Mouse (Mus musculus) adrenal gland (tissue): ENCODE measurements around the gene Gm9125.
"Not testable (repeated sequence)": the region's sequence is repeated elsewhere in the genome, so short reads cannot be mapped to it uniquely, and the experiment has no call there.

Source experiments
- intact Hi-C: fragments of 180-260 bp; cut with DNase I; formaldehyde crosslinking; loops from one replicate; pipeline ENCODE4 v1.15.1; 2025
- long read RNA-seq, 2 experiments: library from polyadenylated mRNA; unstranded; transcript quantifications; one replicate each; pipeline ENCODE4 v2.0.0; 2020; ENCODE audit warnings: borderline replicate concordance in 1 of 2; ENCODE audit not compliant: insufficient replicate concordance in 1 of 2

The Gm9125 gene
- long read RNA-seq, experiment 1, result 0 reads
- long read RNA-seq, experiment 2, result 0 reads

DNA sequence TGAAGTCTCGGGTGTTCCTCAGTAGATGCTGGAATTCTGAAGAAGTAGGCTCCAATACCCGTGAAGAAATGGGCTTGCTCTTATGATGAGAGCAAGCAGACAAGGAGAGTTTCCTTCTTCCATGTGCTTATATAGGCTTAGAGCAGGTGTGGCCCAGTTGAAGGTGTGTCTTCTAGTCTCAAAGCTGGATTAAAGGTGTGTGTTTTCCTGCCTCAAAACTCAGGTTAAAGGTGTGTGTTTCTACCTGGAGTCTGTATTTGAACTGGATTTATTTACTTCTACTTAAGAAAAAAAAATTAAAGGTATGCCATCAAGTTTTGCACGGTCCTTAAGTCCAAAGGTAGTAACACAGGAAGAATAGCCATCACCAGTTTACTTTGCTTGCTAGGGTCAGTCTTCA lies at the start of gene Gm9125:
TSS of gene Gm9125 (minus strand) at position 101 of the 400 bp plus-strand sequence.
- intact Hi-C loops, result not testable (repeated sequence)

DNA sequence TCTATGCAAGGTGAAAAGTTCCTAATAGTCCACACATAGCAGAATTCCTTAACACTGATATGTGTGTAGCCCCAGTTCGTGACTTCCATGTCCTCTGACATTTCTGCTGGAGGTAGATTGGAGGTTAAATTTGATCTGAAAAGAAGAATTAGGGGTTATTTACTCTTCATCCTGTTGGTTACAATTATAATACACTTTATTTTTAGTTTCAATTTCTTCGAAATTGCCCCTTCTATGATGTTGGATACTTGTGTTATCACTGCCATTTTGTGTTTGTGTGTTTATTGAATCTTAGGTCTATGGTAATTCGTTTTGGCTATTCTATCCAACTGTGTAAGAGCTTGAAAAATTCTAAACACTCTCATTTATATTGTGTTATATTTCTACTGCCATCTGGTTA lies 17.9 kb upstream of the Gm9125 start, which contains the start of gene Gm10697:
TSS of gene Gm10697 (minus strand) at position 101 of the 400 bp plus-strand sequence.
- intact Hi-C loops, result not testable (repeated sequence)

DNA sequence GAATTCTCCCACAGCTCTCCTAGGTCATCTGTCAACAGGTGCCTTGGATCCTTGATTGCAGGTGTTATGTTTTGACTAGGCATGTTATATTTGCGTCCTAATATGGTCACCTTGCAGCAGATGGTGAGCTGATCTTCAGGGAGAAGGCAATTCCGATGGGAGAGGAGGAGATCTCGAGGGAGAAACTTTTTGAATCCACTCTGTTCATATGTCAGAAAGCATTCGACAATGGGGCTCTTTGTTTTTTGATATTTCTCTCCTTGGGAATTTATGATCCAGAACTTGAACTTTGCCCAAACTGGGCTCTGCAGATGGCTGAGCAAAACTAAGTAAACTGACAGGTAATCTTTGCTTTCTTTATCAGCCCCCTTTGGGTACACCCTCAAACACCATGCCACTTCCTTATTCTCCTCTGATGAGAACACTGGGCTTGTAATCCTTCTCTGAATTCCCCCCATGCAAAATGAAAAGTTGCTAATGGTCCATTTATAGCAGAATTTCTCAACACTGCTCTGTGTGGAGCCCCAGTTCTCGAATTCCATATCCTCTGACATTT lies 5.0 kb downstream of the Gm9125 start:
- intact Hi-C loops, result not testable (repeated sequence)

DNA sequence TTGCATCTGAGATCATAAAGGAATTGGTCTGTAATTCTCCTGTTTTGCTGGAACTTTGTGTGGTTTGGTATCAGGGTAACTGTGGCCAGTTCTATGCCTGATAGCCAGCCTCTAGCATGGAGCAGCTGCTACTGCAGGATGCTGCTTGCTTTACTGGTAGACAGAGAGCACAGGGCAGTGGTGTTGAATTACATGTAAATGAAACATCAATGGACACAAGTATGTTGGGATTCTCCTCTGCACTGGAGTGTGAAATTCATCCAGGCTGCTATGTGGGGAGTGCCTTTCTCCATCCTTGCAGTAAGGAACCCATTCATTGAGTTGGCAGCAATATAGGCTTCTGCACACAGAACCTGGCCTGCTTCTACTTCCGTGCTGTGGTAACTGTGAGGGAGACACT lies 16.4 kb downstream of the Gm9125 start:
- intact Hi-C loops, result not testable (repeated sequence)

DNA sequence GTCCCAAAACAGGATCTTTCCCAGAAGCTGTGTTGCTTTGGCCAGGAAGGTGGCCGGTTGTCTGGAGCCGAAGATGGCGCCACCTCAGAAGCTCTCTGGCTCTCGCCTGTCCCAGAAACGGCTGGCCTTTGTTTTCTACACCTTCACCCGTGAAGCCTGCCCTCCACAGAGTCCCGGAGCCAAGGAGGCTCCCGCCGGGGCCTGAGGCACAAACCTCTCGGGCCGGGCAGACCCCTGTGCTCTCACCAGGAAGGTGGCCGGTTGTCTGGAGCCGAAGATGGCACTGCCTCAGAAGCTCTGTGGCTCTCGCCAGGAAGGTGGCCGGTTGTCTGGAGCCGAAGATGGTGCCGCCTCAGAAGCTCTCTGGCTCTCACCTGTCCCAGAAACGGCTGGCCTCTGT lies 20.3 kb downstream of the Gm9125 start:
- intact Hi-C loops, result not testable (repeated sequence)
